Mouse (Mus musculus) thymus, adult 2 months (tissue): ENCODE measurements around the gene Pknox2.

Experiments
- CTCF ChIP-seq: fragments of 200-500 bp; IDR thresholded peaks from 2 replicates; pipeline ENCODE4 v1.5.1; 2012; ENCODE audit warnings: mild to moderate bottlenecking, control low read depth, low read length, moderate library complexity, borderline replicate concordance; ENCODE audit not compliant: control insufficient read depth, poor library complexity, insufficient read depth; ENCODE audit errors: extremely low read depth
- POLR2A ChIP-seq: fragments of 200-500 bp; IDR thresholded peaks from 2 replicates; pipeline ENCODE4 v1.6.1; 2012; ENCODE audit warnings: mild to moderate bottlenecking, low read length, control low read depth, moderate library complexity; ENCODE audit not compliant: control insufficient read depth, poor library complexity, insufficient read depth; ENCODE audit errors: extremely low read depth

GRCm38 (mm10) chr9:37093086-37093485, 54.1 kb downstream of the Pknox2 start:
- TF ChIP-seq CTCF (no peak), POLR2A (no peak)
